In genomic region chr2:180217587-180217986, GRCm38 (mm10) we compare ENCODE assay signal across 8 mouse cellular contexts. TPM values are rescaled to one million over a fixed set of nuclear protein-coding genes. Genes with fewer than 3 reads are reported as not detected.
DNase-seq lines count a peak whose midpoint lies in the region; ATAC-seq and TF ChIP-seq lines count a peak whose summit lies in the region.

No protein-coding gene starts in this region.

- no peaks in the 10 kb centered on the region for H3K36me3 ChIP-seq in midbrain, embryonic 16.5 days (ENCODE audit: control insufficient read depth, insufficient read depth, low read length)

- WGBS in cerebellum, adult 2 months: 36% methylated on average over 8 of the region's 8 CpGs
- 33% methylated on average over 8 of the region's 8 CpGs for WGBS in lung, adult 2 months
- WGBS in midbrain, embryonic 16.5 days: 86% methylated on average over 8 of the region's 8 CpGs

- H3K9ac ChIP-seq in midbrain, embryonic 16.5 days (ENCODE audit: low read depth, low read length): no peak overlapping the region

- no peak for ATAC-seq in midbrain, embryonic 16.5 days

- H3K4me2 ChIP-seq in midbrain, embryonic 16.5 days (ENCODE audit: low read length): no peak overlapping the region

- H3K27me3 ChIP-seq in cerebellum, adult 2 months (ENCODE audit: control insufficient read depth, insufficient read depth, low read length): no peaks in the 10 kb centered on the region
- H3K27me3 ChIP-seq in midbrain, embryonic 16.5 days (ENCODE audit: control insufficient read depth, insufficient read depth, low read depth, low read length): no peaks in the 10 kb centered on the region

- peak; percentile 56 for DNase-seq in right cerebral cortex, postnatal 4 days
- no peak for DNase-seq in right cerebral cortex, adult 2 months (ENCODE audit: low spot score in 2 of 2)
- peak; percentile 60 to 64 for DNase-seq in cerebellum, adult 2 months
- peak; percentile 79 to 89 for DNase-seq in heart, adult 9 months (ENCODE audit: low spot score in 2 of 2)
- DNase-seq in lung, adult 2 months: peak; percentile 82
- DNase-seq in neural tube, embryonic 10.5 days (ENCODE audit: extremely low spot score, low spot score): no peak
- DNase-seq in layer of hippocampus, adult 9-11 months: no peak

- no peaks in the 10 kb centered on the region for H3K9me3 ChIP-seq in midbrain, embryonic 16.5 days (replicated peaks; ENCODE audit: control insufficient read depth, low read length, poor library complexity, severe bottlenecking)

- peaks cover 24% of the 10 kb centered on the region for H3K4me1 ChIP-seq in cerebellum, adult 2 months (ENCODE audit: control insufficient read depth, insufficient read depth, low read length)
- peaks cover 74% of the 10 kb centered on the region for H3K4me1 ChIP-seq in lung, adult 2 months (ENCODE audit: control insufficient read depth, insufficient read depth, low read length)
- peaks cover 5% of the 10 kb centered on the region; the same call in 1 of the 2 replicates for H3K4me1 ChIP-seq in midbrain, embryonic 16.5 days (ENCODE audit: control insufficient read depth, insufficient read depth, low read length)

- no peak overlapping the region for H3K27ac ChIP-seq in cerebellum, adult 2 months (ENCODE audit: insufficient read depth, low read length)
- no peak overlapping the region for H3K27ac ChIP-seq in midbrain, embryonic 16.5 days (ENCODE audit: low read length)

- TF ChIP-seq CTCF in cerebellum, adult 2 months (IDR thresholded peaks at IDR 0.05; ENCODE audit: borderline replicate concordance, insufficient read depth, low read depth, low read length): no peak
- TF ChIP-seq CTCF in lung, adult 2 months (IDR thresholded peaks at IDR 0.05; ENCODE audit: insufficient read depth, low read length): no peak

- H3K4me3 ChIP-seq in cerebellum, adult 2 months (replicated peaks; ENCODE audit: insufficient read depth, low read depth, low read length): no peak overlapping the region
- no peak overlapping the region for H3K4me3 ChIP-seq in lung, adult 2 months (replicated peaks; ENCODE audit: extremely low read depth, low read depth, low read length)
- H3K4me3 ChIP-seq in midbrain, embryonic 16.5 days (ENCODE audit: low read depth, low read length): no peak overlapping the region

- TF ChIP-seq POLR2A in cerebellum, adult 2 months (IDR thresholded peaks at IDR 0.05; ENCODE audit: borderline replicate concordance, insufficient read depth, low read length): no peak
- no peak for TF ChIP-seq POLR2A in lung, adult 2 months (IDR thresholded peaks at IDR 0.05; ENCODE audit: borderline replicate concordance, extremely low read depth, low read depth, low read length)

RNA-seq across cellular contexts. Expression of gene Lama5, which starts 8.1 kb away (rescaled TPM):
- 6.4 and 7.0 TPM in 2 replicates for polyA plus RNA-seq in cerebellum, adult 2 months (2012; rRNA removed)
- polyA plus RNA-seq in lung, adult 2 months (2012; rRNA removed): 145 and 148 TPM in 2 replicates
- polyA plus RNA-seq in midbrain, embryonic 16.5 days (2015; fragmentation: Nextera tagmentation; extraction: Ambion mirVana): 1.6 and 2.6 TPM in 2 replicates

RNA-seq across cellular contexts. Expression of gene Rps21, which starts 39.6 kb away (rescaled TPM):
- polyA plus RNA-seq in cerebellum, adult 2 months (2012; rRNA removed): 1,729 and 1,776 TPM in 2 replicates
- polyA plus RNA-seq in lung, adult 2 months (2012; rRNA removed): 2,052 and 2,661 TPM in 2 replicates
- 295 and 298 TPM in 2 replicates for polyA plus RNA-seq in midbrain, embryonic 16.5 days (2015; fragmentation: Nextera tagmentation; extraction: Ambion mirVana)

RNA-seq across cellular contexts. Expression of gene Adrm1, which starts 46.3 kb away (rescaled TPM):
- polyA plus RNA-seq in cerebellum, adult 2 months (2012; rRNA removed): 111 and 114 TPM in 2 replicates
- polyA plus RNA-seq in lung, adult 2 months (2012; rRNA removed): 108 and 114 TPM in 2 replicates
- polyA plus RNA-seq in midbrain, embryonic 16.5 days (2015; fragmentation: Nextera tagmentation; extraction: Ambion mirVana): 201 and 206 TPM in 2 replicates

RNA-seq across cellular contexts. Expression of gene Cables2, which starts 55.7 kb away (rescaled TPM):
- polyA plus RNA-seq in cerebellum, adult 2 months (2012; rRNA removed): 46.3 and 51.7 TPM in 2 replicates
- polyA plus RNA-seq in lung, adult 2 months (2012; rRNA removed): 22.7 and 28.2 TPM in 2 replicates
- polyA plus RNA-seq in midbrain, embryonic 16.5 days (2015; fragmentation: Nextera tagmentation; extraction: Ambion mirVana): 24.2 and 25.6 TPM in 2 replicates

Comparison
In these comparisons a context has a peak if more than half of its experiments do, and no peak if none do; other contexts are left out.
1. DNase-seq: peak in right cerebral cortex, postnatal 4 days (single experiment), cerebellum, adult 2 months (2 of 2), heart, adult 9 months (2 of 2) and lung, adult 2 months (single experiment); none in right cerebral cortex, adult 2 months (0 of 2), neural tube, embryonic 10.5 days (single experiment) and layer of hippocampus, adult 9-11 months (single experiment).
2. RNA of gene Lama5, which starts 8.1 kb away (polyA plus RNA-seq): 145 to 148 TPM in lung, adult 2 months; 6.4 to 7.0 TPM in cerebellum, adult 2 months and 1.6 to 2.6 TPM in midbrain, embryonic 16.5 days; every median in the first group is over 10 times any median in the second.